Mouse (Mus musculus) CH12.LX (cell line): ENCODE results near the gene Col4a2. TPM values are rescaled to one million over a fixed set of nuclear protein-coding genes. Genes with fewer than 3 reads are reported as not detected.

Experiments used
- DNase-seq: peaks from one replicate; pipeline ENCODE4 v3.0.0-alpha.2; 2013; ENCODE audit errors: extremely low read depth
- H3K27ac ChIP-seq: 2 replicates; pipeline ENCODE4 v1.5.1; 2012; ENCODE audit warnings: low read depth, mild to moderate bottlenecking, control low read depth, moderate library complexity; ENCODE audit not compliant: insufficient read depth
- H3K27me3 ChIP-seq: replicated peaks from 2 replicates; pipeline ENCODE3; 2012; ENCODE audit warnings: inconsistent platforms
- H3K36me3 ChIP-seq, 2 experiments: replicated peaks in 1 of 2; 2 replicates each; pipeline versions ENCODE3 to v1.6.1; 2012; ENCODE audit warnings: inconsistent platforms in 1 of 2, low read length in 1 of 2, mild to moderate bottlenecking in 1 of 2, mixed read lengths in 1 of 2, moderate library complexity in 1 of 2; ENCODE audit not compliant: control insufficient read depth in 1 of 2, insufficient read depth in 1 of 2
- H3K4me1 ChIP-seq, 2 experiments: 2 replicates each; pipeline ENCODE4 v1.6.1; 2012; ENCODE audit warnings: inconsistent platforms in 1 of 2, moderate library complexity in 1 of 2; ENCODE audit not compliant: insufficient read depth in 2 of 2, control insufficient read depth in 1 of 2
- H3K4me2 ChIP-seq: 2 replicates; pipeline ENCODE4 v1.6.1; 2012; ENCODE audit warnings: low read depth, mild to moderate bottlenecking, control low read depth; ENCODE audit not compliant: poor library complexity, insufficient read depth, severe bottlenecking
- H3K4me3 ChIP-seq, 3 experiments: fragments of 150-350 bp in 1 of 3; sonication (generic) in 1 of 3; replicated peaks in 1 of 3; 2 replicates each; pipeline versions ENCODE3 to v1.5.1; 2011 to 2012; ENCODE audit warnings: low read depth in 2 of 3, low read length in 2 of 3, mild to moderate bottlenecking in 2 of 3, moderate library complexity in 2 of 3, control low read depth in 1 of 3, improper control_type of control experiment in 1 of 3, inconsistent platforms in 1 of 3, mixed read lengths in 1 of 3; ENCODE audit not compliant: poor library complexity in 1 of 3
- H3K79me2 ChIP-seq: replicated peaks from 2 replicates; pipeline ENCODE4 v1.6.1; 2012; ENCODE audit warnings: mild to moderate bottlenecking, moderate library complexity; ENCODE audit not compliant: control insufficient read depth, poor library complexity, insufficient read depth, severe bottlenecking; ENCODE audit errors: extremely low read depth
- H3K9ac ChIP-seq: 2 replicates; pipeline ENCODE4 v1.6.1; 2012; ENCODE audit warnings: low read depth, mild to moderate bottlenecking, control low read depth, moderate library complexity; ENCODE audit not compliant: insufficient read depth
- H3K9me3 ChIP-seq: replicated peaks from 2 replicates; pipeline ENCODE3; 2012; ENCODE audit warnings: low read length, inconsistent platforms, mixed read lengths
- E2F4 ChIP-seq: IDR thresholded peaks from 2 replicates; pipeline ENCODE4 v1.6.1; 2011; ENCODE audit warnings: low read depth, low read length, improper control_type of control experiment; ENCODE audit not compliant: insufficient replicate concordance
- IRF4 ChIP-seq: IDR thresholded peaks from 2 replicates; pipeline ENCODE4 v1.6.1; 2014; ENCODE audit warnings: low read depth, mild to moderate bottlenecking, inconsistent platforms, low read length, improper control_type of control experiment
- JUND ChIP-seq: conservative IDR thresholded peaks from 2 replicates; pipeline ENCODE4 v1.6.1; 2011; ENCODE audit warnings: low read depth, low read length, improper control_type of control experiment
- MAFK ChIP-seq: IDR thresholded peaks from 2 replicates; pipeline ENCODE4 v1.6.1; 2011; ENCODE audit warnings: low read length, improper control_type of control experiment; ENCODE audit not compliant: insufficient replicate concordance
- MAX ChIP-seq: IDR thresholded peaks from 2 replicates; pipeline ENCODE4 v1.6.1; 2011; ENCODE audit warnings: low read length, improper control_type of control experiment
- MXI1 ChIP-seq: IDR thresholded peaks from 2 replicates; pipeline ENCODE4 v1.6.1; 2011; ENCODE audit warnings: mild to moderate bottlenecking, low read depth, low read length, improper control_type of control experiment
- MYC ChIP-seq: IDR thresholded peaks from 2 replicates; pipeline ENCODE4 v1.6.1; 2011; ENCODE audit warnings: low read depth, mild to moderate bottlenecking, improper control_type of control experiment, low read length
- RCOR1 ChIP-seq: conservative IDR thresholded peaks from 2 replicates; pipeline ENCODE4 v1.6.1; 2012; ENCODE audit warnings: low read depth, mild to moderate bottlenecking, inconsistent platforms, low read length, improper control_type of control experiment
- SIN3A ChIP-seq: IDR thresholded peaks from 2 replicates; pipeline ENCODE4 v1.6.1; 2012; ENCODE audit warnings: low read length, improper control_type of control experiment, inconsistent platforms
- TBP ChIP-seq: conservative IDR thresholded peaks from 2 replicates; pipeline ENCODE4 v1.6.1; 2011; ENCODE audit warnings: low read depth, low read length, improper control_type of control experiment
- USF1 ChIP-seq: IDR thresholded peaks from 2 replicates; pipeline ENCODE4 v1.6.1; 2014; ENCODE audit warnings: low read depth, mild to moderate bottlenecking, inconsistent platforms, low read length, improper control_type of control experiment
- ZC3H11A ChIP-seq: IDR thresholded peaks from 2 replicates; pipeline ENCODE4 v1.6.1; 2012; ENCODE audit warnings: low read depth, mild to moderate bottlenecking, inconsistent platforms, low read length, improper control_type of control experiment
- dilution Hi-C: fragments of 300-500 bp; cut with MboI; formaldehyde crosslinking; loops from 2 replicates; pipeline ENCODE4 v1.14.3; 2020; ENCODE audit warnings: low sequenced_read_pairs; ENCODE audit not compliant: extremely low pct_unique_long_range_greater_than_20kb, extremely low pct_ligation_motif_present
- in situ Hi-C: fragments of 300-500 bp; cut with MboI; formaldehyde crosslinking; loops from 3 replicates; pipeline ENCODE4 v1.14.3; 2019; ENCODE audit warnings: low sequenced_read_pairs, low pct_ligation_motif_present, low pct_unique_long_range_greater_than_20kb, mixed read lengths
- polyA plus RNA-seq: library from polyadenylated mRNA; unstranded; fragments of >175 nt; gene quantifications from 2 replicates; pipeline ENCODE4 v1.2.1, GENCODE M21; 2012; ENCODE audit warnings: low read depth; ENCODE audit not compliant: insufficient read length
- total RNA-seq, 2 experiments: library from RNA; depleted of rRNA; stranded (reverse); fragments of 300-350 nt in 1 of 2; fragments of >200 nt in 1 of 2; gene quantifications; 2 replicates each; pipeline ENCODE4 v1.2.3; 2012 to 2014

The Col4a2 gene
- total and polyA plus RNA-seq, 3 experiments: 0.04 to 0.07 TPM; not detected in 1

GRCm38 (mm10) chr8:11379590-11379989 lies 67.0 kb downstream of the Col4a2 start:
- no peak overlapping the region for H3K4me2 ChIP-seq
- in situ Hi-C loops: no loop called here
- no peak overlapping the region for H3K27ac ChIP-seq
- no peaks in the 10 kb centered on the region for H3K79me2 ChIP-seq
- H3K9ac ChIP-seq: no peak overlapping the region
- dilution Hi-C loops: no loop called here
- H3K36me3 ChIP-seq: no peaks in the 10 kb centered on the region
- no peak for DNase-seq
- no peak overlapping the region for H3K4me3 ChIP-seq
- TF ChIP-seq USF1 (no peak), E2F4 (no peak), MXI1 (no peak), ZC3H11A (no peak), MAFK (no peak), TBP (no peak), JUND (no peak), RCOR1 (no peak)
- H3K4me1 ChIP-seq: no peaks in the 10 kb centered on the region
- peaks cover 45% of the 10 kb centered on the region for H3K27me3 ChIP-seq
- H3K9me3 ChIP-seq: no peaks in the 10 kb centered on the region

- Histone ChIP-seq H3K27ac (no peak overlapping the region), H3K4me2 (no peak overlapping the region), H3K36me3 (no peaks in the 10 kb centered on the region), H3K9me3 (no peaks in the 10 kb centered on the region), H3K9ac (no peak overlapping the region), H3K4me1 (no peaks in the 10 kb centered on the region), H3K4me3 (no peak overlapping the region), H3K79me2 (no peaks in the 10 kb centered on the region), H3K27me3 (peaks cover 60% of the 10 kb centered on the region)
- in situ Hi-C loops: no loop called here
- no peak for DNase-seq
- dilution Hi-C loops: no loop called here
- no peak for TF ChIP-seq MYC
- no peak for TF ChIP-seq SIN3A
- TF ChIP-seq MAX: no peak
These were observed 68.9 kb downstream of the Col4a2 start for GRCm38 (mm10) chr8:11381544-11381943.

- in situ Hi-C loops (no loop called here), dilution Hi-C loops (no loop called here)
- H3K9me3 ChIP-seq: no peaks in the 10 kb centered on the region
- no peaks in the 10 kb centered on the region for H3K36me3 ChIP-seq
- no peak overlapping the region for H3K27ac ChIP-seq
- H3K4me2 ChIP-seq: no peak overlapping the region
- no peak overlapping the region for H3K9ac ChIP-seq
- peaks cover 64% of the 10 kb centered on the region for H3K27me3 ChIP-seq
- no peaks in the 10 kb centered on the region for H3K4me1 ChIP-seq
- no peak for DNase-seq
- no peak overlapping the region for H3K4me3 ChIP-seq
- H3K79me2 ChIP-seq: no peaks in the 10 kb centered on the region
- TF ChIP-seq IRF4: no peak
These were observed 69.6 kb downstream of the Col4a2 start for GRCm38 (mm10) chr8:11382059-11382810.
